Mouse (Mus musculus) MEL (cell line): ENCODE results near the gene Plekho1. TPM values are rescaled to one million over a fixed set of nuclear protein-coding genes. Genes with fewer than 3 reads are reported as not detected.
"Not testable (repeated sequence)": the region's sequence is repeated elsewhere in the genome, so short reads cannot be mapped to it uniquely, and the experiment has no call there.

Source experiments
- DNase-seq: peaks from one replicate; pipeline ENCODE4 v3.0.0; 2011; ENCODE audit warnings: low read depth, low spot score
- H3K27ac ChIP-seq: 2 replicates; pipeline ENCODE4 v1.5.1; 2012; ENCODE audit warnings: low read depth, mild to moderate bottlenecking, control low read depth, low read length, moderate library complexity; ENCODE audit not compliant: control insufficient read depth
- H3K27me3 ChIP-seq, 2 experiments: fragments of 150-350 bp in 1 of 2; sonication (generic) in 1 of 2; 2 replicates each; pipeline ENCODE4 v1.6.1; 2012; ENCODE audit warnings: low read length in 2 of 2, mild to moderate bottlenecking in 2 of 2, improper control_type of control experiment in 1 of 2, moderate library complexity in 1 of 2; ENCODE audit not compliant: insufficient read depth in 2 of 2, control insufficient read depth in 1 of 2
- H3K36me3 ChIP-seq, 2 experiments: 2 replicates each; pipeline ENCODE4 v1.6.1; 2012 to 2014; ENCODE audit warnings: low read length in 2 of 2, improper control_type of control experiment in 1 of 2, inconsistent platforms in 1 of 2, mild to moderate bottlenecking in 1 of 2; ENCODE audit not compliant: insufficient read depth in 2 of 2, control insufficient read depth in 1 of 2
- H3K4me1 ChIP-seq, 2 experiments: fragments of 150-350 bp in 1 of 2; sonication (generic) in 1 of 2; 2 replicates each; pipeline ENCODE4 v1.6.1; 2012; ENCODE audit warnings: low read length in 2 of 2, improper control_type of control experiment in 1 of 2, mild to moderate bottlenecking in 1 of 2; ENCODE audit not compliant: insufficient read depth in 2 of 2, control insufficient read depth in 1 of 2
- H3K4me3 ChIP-seq, 2 experiments: fragments of 150-350 bp in 1 of 2; sonication (generic) in 1 of 2; 2 replicates each; pipeline ENCODE4 v1.5.1; 2012; ENCODE audit warnings: low read depth in 2 of 2, low read length in 2 of 2, mild to moderate bottlenecking in 2 of 2, moderate library complexity in 2 of 2, control low read depth in 1 of 2, improper control_type of control experiment in 1 of 2; ENCODE audit not compliant: control insufficient read depth in 1 of 2, insufficient read depth in 1 of 2
- H3K79me2 ChIP-seq: 2 replicates; pipeline ENCODE4 v1.6.1; 2012; ENCODE audit warnings: mild to moderate bottlenecking, low read length, moderate library complexity; ENCODE audit not compliant: control insufficient read depth, poor library complexity, insufficient read depth
- H3K9ac ChIP-seq: 2 replicates; pipeline ENCODE4 v1.6.1; 2012; ENCODE audit warnings: low read depth, mild to moderate bottlenecking, control low read depth, low read length, moderate library complexity; ENCODE audit not compliant: control insufficient read depth, poor library complexity, severe bottlenecking
- H3K9me3 ChIP-seq: fragments of 150-350 bp; sonication (generic); replicated peaks from 2 replicates; pipeline ENCODE4 v1.6.1; 2012; ENCODE audit warnings: mild to moderate bottlenecking, low read length, improper control_type of control experiment, moderate library complexity; ENCODE audit not compliant: insufficient read depth
- BHLHE40 ChIP-seq: IDR thresholded peaks from 2 replicates; pipeline ENCODE4 v1.6.1; 2012; ENCODE audit warnings: low read depth, mild to moderate bottlenecking, inconsistent platforms, low read length, improper control_type of control experiment, borderline replicate concordance
- CTCF ChIP-seq, 3 experiments: IDR thresholded peaks in 2 of 3; conservative IDR thresholded peaks in 1 of 3; 2 replicates each; pipeline ENCODE4 v1.5.1; 2011 to 2012; ENCODE audit warnings: low read length in 3 of 3, low read depth in 2 of 3, mild to moderate bottlenecking in 2 of 3, improper control_type of control experiment in 1 of 3, inconsistent platforms in 1 of 3, mixed read lengths in 1 of 3, moderate library complexity in 1 of 3; ENCODE audit not compliant: control insufficient read depth in 1 of 3, insufficient read depth in 1 of 3, poor library complexity in 1 of 3, severe bottlenecking in 1 of 3
- E2F4 ChIP-seq: IDR thresholded peaks from 2 replicates; pipeline ENCODE4 v1.6.1; 2011; ENCODE audit warnings: low read depth, low read length, improper control_type of control experiment, borderline replicate concordance
- EP300 ChIP-seq, 2 experiments: IDR thresholded peaks; 2 replicates each; pipeline ENCODE4 v1.6.1; 2011; ENCODE audit warnings: improper control_type of control experiment in 2 of 2, low read length in 2 of 2, low read depth in 1 of 2, mild to moderate bottlenecking in 1 of 2
- GATA1 ChIP-seq: IDR thresholded peaks from 2 replicates; pipeline ENCODE4 v1.6.1; 2011; ENCODE audit warnings: low read depth, low read length, improper control_type of control experiment
- KAT2A ChIP-seq: conservative IDR thresholded peaks from 2 replicates; pipeline ENCODE4 v1.6.1; 2012; ENCODE audit warnings: low read depth, low read length, improper control_type of control experiment, inconsistent platforms
- MXI1 ChIP-seq: IDR thresholded peaks from 2 replicates; pipeline ENCODE4 v1.6.1; 2011; ENCODE audit warnings: mild to moderate bottlenecking, low read depth, low read length, improper control_type of control experiment
- MYC ChIP-seq: IDR thresholded peaks from 2 replicates; pipeline ENCODE4 v1.6.1; 2011; ENCODE audit warnings: low read depth, mild to moderate bottlenecking, low read length, improper control_type of control experiment, moderate library complexity
- NELFE ChIP-seq: IDR thresholded peaks from 2 replicates; pipeline ENCODE4 v1.6.1; 2011; ENCODE audit warnings: low read depth, low read length, improper control_type of control experiment
- POLR2A ChIP-seq, 2 experiments: IDR thresholded peaks; 2 replicates each; pipeline ENCODE4 v1.6.1; 2011 to 2012; ENCODE audit warnings: low read length in 2 of 2, mild to moderate bottlenecking in 2 of 2, control low read depth in 1 of 2, improper control_type of control experiment in 1 of 2, low read depth in 1 of 2, moderate library complexity in 1 of 2; ENCODE audit not compliant: control insufficient read depth in 1 of 2, insufficient read depth in 1 of 2, poor library complexity in 1 of 2
- POLR2AphosphoS2 ChIP-seq: IDR thresholded peaks from 2 replicates; pipeline ENCODE4 v1.6.1; 2011; ENCODE audit warnings: low read length, improper control_type of control experiment
- POLR2AphosphoS5 ChIP-seq: IDR thresholded peaks from 2 replicates; pipeline ENCODE4 v1.6.1; 2012; ENCODE audit warnings: low read depth, borderline replicate concordance, mild to moderate bottlenecking, inconsistent platforms, low read length, moderate library complexity, mixed read lengths
- SMC3 ChIP-seq: IDR thresholded peaks from 2 replicates; pipeline ENCODE4 v1.6.1; 2011; ENCODE audit warnings: low read depth, low read length, improper control_type of control experiment
- TBP ChIP-seq: IDR thresholded peaks from 2 replicates; pipeline ENCODE4 v1.8.0; 2011; ENCODE audit warnings: low read depth, low read length, improper control_type of control experiment
- TCF12 ChIP-seq: IDR thresholded peaks from 2 replicates; pipeline ENCODE4 v1.6.1; 2014; ENCODE audit warnings: low read depth, mild to moderate bottlenecking, inconsistent platforms, low read length, improper control_type of control experiment, moderate library complexity
- UBTF ChIP-seq: IDR thresholded peaks from 2 replicates; pipeline ENCODE4 v1.6.1; 2012; ENCODE audit warnings: low read depth, mild to moderate bottlenecking, inconsistent platforms, low read length, improper control_type of control experiment, moderate library complexity, borderline replicate concordance; ENCODE audit not compliant: insufficient read depth
- USF2 ChIP-seq, 2 experiments: IDR thresholded peaks; 2 replicates each; pipeline ENCODE4 v1.6.1; 2011 to 2012; ENCODE audit warnings: improper control_type of control experiment in 2 of 2, low read length in 2 of 2, borderline replicate concordance in 1 of 2, inconsistent platforms in 1 of 2, low read depth in 1 of 2, mild to moderate bottlenecking in 1 of 2; ENCODE audit not compliant: insufficient read depth in 1 of 2
- ZKSCAN1 ChIP-seq: IDR thresholded peaks from 2 replicates; pipeline ENCODE4 v1.6.1; 2012; ENCODE audit warnings: low read depth, mild to moderate bottlenecking, inconsistent platforms, low read length, improper control_type of control experiment, moderate library complexity
- ZNF384 ChIP-seq: IDR thresholded peaks from 2 replicates; pipeline ENCODE4 v1.6.1; 2012; ENCODE audit warnings: low read depth, mild to moderate bottlenecking, inconsistent platforms, low read length, improper control_type of control experiment
- polyA plus RNA-seq, 2 experiments: library from polyadenylated mRNA; stranded (reverse) in 1 of 2; unstranded in 1 of 2; fragments of >175 nt in 1 of 2; fragments of >200 nt in 1 of 2; gene quantifications; 2 replicates each; pipeline versions ENCODE4 v1.2.1 to v1.2.4; 2012; ENCODE audit warnings: low replicate concordance in 2 of 2, low read depth in 1 of 2; ENCODE audit not compliant: insufficient read length in 2 of 2, insufficient read depth in 1 of 2, missing spikeins in 1 of 2
- total RNA-seq: library from RNA; depleted of rRNA; stranded (reverse); fragments of 300-350 nt; gene quantifications from 2 replicates; pipeline ENCODE4 v1.2.3, GENCODE M21; 2012

Plekho1 gene
- total and polyA plus RNA-seq, 3 experiments, result 4.2 to 19.2 TPM; not detected in 1

DNA sequence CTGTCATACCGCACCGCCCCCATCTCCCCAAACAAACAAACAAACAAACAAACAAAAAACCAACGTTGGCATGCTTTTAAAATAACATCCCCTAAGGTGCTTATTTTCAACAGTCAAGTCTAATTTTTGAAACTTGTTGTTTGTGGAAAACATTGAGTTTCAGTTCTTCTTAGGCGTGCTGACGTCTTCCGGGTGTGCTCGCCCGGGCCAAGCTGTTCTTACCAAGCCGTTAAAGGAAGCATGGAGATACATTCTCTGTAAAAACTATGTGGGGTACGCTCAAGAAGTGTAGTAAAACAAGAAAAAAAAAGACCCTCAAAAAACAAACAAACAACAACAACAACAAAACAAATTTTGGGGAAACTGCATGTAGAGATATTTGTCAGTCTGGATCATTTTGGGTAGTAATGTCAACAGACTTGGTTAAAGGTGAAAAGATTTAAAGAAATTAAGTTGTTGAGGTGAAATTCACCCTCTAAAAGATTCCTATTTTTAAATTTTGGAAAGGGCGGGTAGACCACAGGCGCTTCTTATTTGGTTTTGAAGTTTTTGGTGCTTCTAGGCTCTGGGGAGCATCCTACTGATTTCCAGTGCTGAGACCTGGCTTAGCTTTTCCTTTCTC is 23.4 kb downstream of the Plekho1 start:
- Histone ChIP-seq H3K4me1 (peaks cover 0 to 2% of the 10 kb centered on the region in 2 experiments; a peak in 2 of 4 replicates), H3K9ac (no peak overlapping the region), H3K4me3 (no peak overlapping the region), H3K79me2 (no peaks in the 10 kb centered on the region), H3K9me3 (no peaks in the 10 kb centered on the region), H3K27ac (no peak overlapping the region), H3K27me3 (peaks cover 2 to 4% of the 10 kb centered on the region in 2 experiments; a peak in 3 of 4 replicates), H3K36me3 (no peaks in the 10 kb centered on the region)
- no peak for DNase-seq
- no peak for TF ChIP-seq ZNF384
- TF ChIP-seq ZKSCAN1, result no peak
- no peak for TF ChIP-seq BHLHE40
- TF ChIP-seq POLR2AphosphoS5, result no peak
- TF ChIP-seq KAT2A, result no peak
- TF ChIP-seq TCF12, result no peak
- no peak for TF ChIP-seq EP300 (IDR thresholded peaks at IDR 0.05; ENCODE audit: low read depth in 1 of 2, low read length in 2 of 2)
- no peak for TF ChIP-seq E2F4
- no peak for TF ChIP-seq POLR2A (IDR thresholded peaks at IDR 0.05; ENCODE audit: control insufficient read depth in 1 of 2, insufficient read depth in 1 of 2, low read depth in 1 of 2, low read length in 2 of 2, poor library complexity in 1 of 2)
- TF ChIP-seq NELFE, result no peak
- TF ChIP-seq MXI1, result no peak
- TF ChIP-seq CTCF (IDR thresholded peaks at IDR 0.05 in 2 of 3, conservative IDR thresholded peaks at IDR 0.05 in 1 of 3; ENCODE audit: control insufficient read depth in 1 of 3, insufficient read depth in 1 of 3, low read depth in 2 of 3, low read length in 3 of 3, poor library complexity in 1 of 3, severe bottlenecking in 1 of 3), result no peak
- no peak for TF ChIP-seq TBP
- TF ChIP-seq MYC, result no peak
- no peak for TF ChIP-seq USF2 (IDR thresholded peaks at IDR 0.05; ENCODE audit: borderline replicate concordance in 1 of 2, insufficient read depth in 1 of 2, low read depth in 1 of 2, low read length in 2 of 2)
- no peak for TF ChIP-seq POLR2AphosphoS2
- TF ChIP-seq GATA1, result no peak
- no peak for TF ChIP-seq UBTF
- no peak for TF ChIP-seq SMC3

DNA sequence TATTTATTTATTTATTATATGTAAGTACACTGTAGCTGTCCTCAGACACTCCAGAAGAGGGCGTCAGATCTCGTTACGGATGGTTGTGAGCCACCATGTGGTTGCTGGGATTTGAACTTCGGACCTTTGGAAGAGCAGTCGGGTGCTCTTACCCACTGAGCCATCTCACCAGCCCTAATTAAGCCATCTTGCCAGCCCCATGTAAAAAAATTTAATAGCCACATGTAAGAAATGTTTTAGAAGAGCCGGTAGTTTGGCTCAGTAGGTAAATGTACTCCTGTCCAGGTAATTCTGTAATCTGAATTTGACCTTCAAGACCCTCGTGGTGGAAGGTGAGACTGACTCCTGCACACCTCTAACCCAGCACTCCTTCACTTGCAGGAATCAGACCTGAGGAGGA is 25.1 kb downstream of the Plekho1 start:
- not testable (repeated sequence) for H3K36me3 ChIP-seq, H3K79me2 ChIP-seq, H3K9ac ChIP-seq, H3K27ac ChIP-seq, DNase-seq, H3K9me3 ChIP-seq, H3K4me3 ChIP-seq, H3K27me3 ChIP-seq, H3K4me1 ChIP-seq
- 0 out of 2 replicates have a peak, but pooled peaks have one; percentile 0 for TF ChIP-seq SMC3
- peak; percentile 97 for TF ChIP-seq TBP
